Mouse (Mus musculus): Measurements from ENCODE around the gene Ltbp2. TPM values are rescaled to one million over a fixed set of nuclear protein-coding genes. Genes with fewer than 3 reads are reported as not detected.

The Ltbp2 gene
- polyA plus RNA-seq, 1 experiment = 19.7 TPM

DNA sequence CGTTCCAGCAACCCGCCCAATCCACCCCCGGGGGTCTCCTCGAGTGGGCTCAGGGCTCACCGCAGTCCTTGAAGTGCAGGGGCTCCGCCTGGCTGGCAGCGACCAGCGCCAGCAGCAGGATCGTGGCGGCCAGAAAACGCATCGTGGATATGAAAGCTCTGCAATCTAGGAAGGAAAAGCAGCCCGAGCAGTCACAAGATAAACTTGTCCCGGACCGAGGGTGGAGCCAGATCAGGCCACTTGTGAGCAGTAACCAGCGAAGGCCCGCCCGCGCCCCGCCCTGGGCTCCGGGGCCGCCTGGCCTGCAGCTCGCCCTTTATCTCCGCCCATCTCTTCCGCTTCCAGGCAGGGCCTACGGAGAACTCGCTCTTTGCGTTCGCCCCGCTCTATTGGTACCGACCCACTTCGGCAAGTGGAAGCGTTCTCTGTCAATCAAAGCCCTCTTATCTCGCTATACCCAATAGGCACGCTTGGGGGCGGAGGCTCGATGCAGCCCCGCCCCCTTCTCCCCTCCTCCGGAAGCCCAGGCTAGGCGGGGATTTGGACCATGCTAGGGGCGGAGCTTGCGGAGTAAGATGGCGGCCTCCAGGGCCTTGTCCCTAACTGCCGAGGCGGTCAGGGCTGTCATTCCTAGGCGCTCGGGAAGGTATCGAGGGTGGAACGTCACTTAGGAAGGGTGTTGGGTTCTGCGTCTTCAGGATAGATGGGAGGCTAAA lies 103.4 kb downstream of the Ltbp2 start, which contains the start of the genes Npc2 and Isca2:
Gene Npc2, minus strand, starts transcription at position 427 of the 716 bp plus-strand sequence.
Gene Isca2, plus strand, starts transcription at position 526 of the 716 bp plus-strand sequence.
- peak within 1 kb of the TSS; percentile 95 for H3K4me2 ChIP-seq (ENCODE audit: low read depth)

DNA sequence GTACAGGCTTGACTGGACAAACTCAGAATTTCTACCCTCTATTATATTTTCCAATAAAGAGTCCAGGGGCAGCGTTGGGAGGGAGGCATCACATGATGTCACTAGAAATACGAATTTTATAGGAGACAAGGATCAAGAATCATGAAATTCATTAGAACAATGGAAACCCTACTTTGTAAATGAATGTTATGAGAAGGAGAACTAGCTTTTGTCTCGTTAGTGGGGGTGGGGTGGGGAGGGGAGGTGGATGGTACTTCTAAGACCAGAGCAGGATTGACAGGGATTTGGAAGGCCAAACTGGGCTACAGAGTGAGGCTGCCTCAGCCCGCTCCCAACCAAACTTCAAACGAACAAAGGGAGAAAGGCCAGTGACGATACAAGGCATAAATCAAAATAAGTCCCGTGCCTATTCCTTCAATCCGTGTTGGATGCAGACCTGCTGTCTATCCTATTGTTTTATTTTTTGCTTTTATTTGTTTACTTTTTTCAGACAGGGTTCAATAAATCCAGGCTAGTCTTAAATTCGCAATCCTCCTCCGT lies 104.3 kb downstream of the Ltbp2 start:
- Histone ChIP-seq H3K4me3 (peak overlapping the region; percentile 71), H3K79me2 (ENCODE audit: control insufficient read depth, insufficient read depth) (peaks cover 60% of the 10 kb centered on the region), H3K36me3 (ENCODE audit: control insufficient read depth, insufficient read depth) (peaks cover 10% of the 10 kb centered on the region), H3ac (ENCODE audit: control insufficient read depth, insufficient read length) (peak overlapping the region; percentile 39), H3K27me3 (ENCODE audit: control insufficient read depth, insufficient read depth, insufficient read length) (no peaks in the 10 kb centered on the region), H3K4me2 (ENCODE audit: low read depth) (peak overlapping the region; percentile 92)
- no peak for TF ChIP-seq CEBPB (IDR thresholded peaks at IDR 0.05; ENCODE audit: insufficient read depth, poor library complexity, severe bottlenecking)
- TF ChIP-seq POLR2A (IDR thresholded peaks at IDR 0.05; ENCODE audit: insufficient read length, low read depth) = no peak
- TF ChIP-seq POLR2AphosphoS2 (IDR thresholded peaks at IDR 0.05; ENCODE audit: insufficient read length, low read depth) = no peak
- no peak for TF ChIP-seq REST (IDR thresholded peaks at IDR 0.05; ENCODE audit: insufficient read depth, insufficient read length)
- no peak for TF ChIP-seq USF1 (IDR thresholded peaks at IDR 0.05; ENCODE audit: low read depth)
- no peak for TF ChIP-seq SRF (IDR thresholded peaks at IDR 0.05; ENCODE audit: control insufficient read depth, insufficient read length, low read depth)
- no peak for TF ChIP-seq MYOD1 (IDR thresholded peaks at IDR 0.05; ENCODE audit: control insufficient read depth in 1 of 3, insufficient read length in 2 of 3, low read depth in 2 of 3)
- no peak for TF ChIP-seq TCF12 (IDR thresholded peaks at IDR 0.05; ENCODE audit: insufficient read depth, poor library complexity, severe bottlenecking)
- TF ChIP-seq TCF3 (IDR thresholded peaks at IDR 0.05; ENCODE audit: insufficient read length, low read depth) = no peak
- TF ChIP-seq MYOG (IDR thresholded peaks at IDR 0.05; ENCODE audit: control insufficient read depth in 1 of 3, insufficient read depth in 1 of 3, insufficient read length in 2 of 3, low read depth in 2 of 3) = no peak
- TF ChIP-seq MAX (IDR thresholded peaks at IDR 0.05; ENCODE audit: low read depth) = no peak
- no peak for TF ChIP-seq E2F4 (IDR thresholded peaks at IDR 0.05; ENCODE audit: insufficient read depth)

More for the DNA sequence above, 103.4 kb downstream of the Ltbp2 start, which contains the start of the genes Npc2 and Isca2:
- Histone ChIP-seq H3ac (ENCODE audit: control insufficient read depth, insufficient read length) (peak within 1 kb of the TSS; percentile 39), H3K4me3 (peak within 1 kb of the TSS; percentile 71), H3K27me3 (ENCODE audit: control insufficient read depth, insufficient read depth, insufficient read length) (no peaks in the 10 kb centered on the region), H3K79me2 (ENCODE audit: control insufficient read depth, insufficient read depth) (peaks cover 51% of the 10 kb centered on the region), H3K36me3 (ENCODE audit: control insufficient read depth, insufficient read depth) (peaks cover 10% of the 10 kb centered on the region)
- TF ChIP-seq POLR2A (IDR thresholded peaks at IDR 0.05; ENCODE audit: insufficient read length, low read depth) = peak; percentile 98
- peak; percentile 60 for TF ChIP-seq SRF (IDR thresholded peaks at IDR 0.05; ENCODE audit: control insufficient read depth, insufficient read length, low read depth)
- no peak for TF ChIP-seq MYOD1 (IDR thresholded peaks at IDR 0.05; ENCODE audit: control insufficient read depth in 1 of 3, insufficient read length in 2 of 3, low read depth in 2 of 3)
- peak; percentile 92 for TF ChIP-seq POLR2AphosphoS2 (IDR thresholded peaks at IDR 0.05; ENCODE audit: insufficient read length, low read depth)
- no peak for TF ChIP-seq CEBPB (IDR thresholded peaks at IDR 0.05; ENCODE audit: insufficient read depth, poor library complexity, severe bottlenecking)

DNA sequence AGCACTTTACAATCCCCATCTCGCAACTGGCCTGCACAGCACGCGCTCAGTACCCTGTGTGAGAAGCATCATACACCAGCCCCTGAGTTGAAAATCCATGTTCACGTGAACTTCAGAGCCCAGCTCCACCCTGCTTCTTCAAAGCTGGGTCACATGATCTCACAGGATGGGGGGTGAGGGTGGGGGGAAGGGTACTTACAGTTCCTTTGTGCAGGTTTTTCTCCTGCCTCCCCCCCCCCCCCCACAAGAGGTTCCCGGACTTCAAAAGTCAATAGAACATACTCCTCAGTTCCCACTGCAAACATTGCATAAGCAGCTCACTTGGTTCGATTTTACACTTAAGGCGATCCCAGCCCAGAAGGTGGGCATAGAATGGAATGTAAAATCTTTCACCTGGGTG lies 106.7 kb downstream of the Ltbp2 start:
- Histone ChIP-seq H3ac (ENCODE audit: control insufficient read depth, insufficient read length) (no peak overlapping the region), H3K79me2 (ENCODE audit: control insufficient read depth, insufficient read depth) (peaks cover 64% of the 10 kb centered on the region), H3K4me2 (ENCODE audit: low read depth) (no peak overlapping the region), H3K36me3 (ENCODE audit: control insufficient read depth, insufficient read depth) (peaks cover 15% of the 10 kb centered on the region), H3K27me3 (ENCODE audit: control insufficient read depth, insufficient read depth, insufficient read length) (no peaks in the 10 kb centered on the region), H3K4me3 (no peak overlapping the region)
- TF ChIP-seq POLR2A (IDR thresholded peaks at IDR 0.05; ENCODE audit: insufficient read length, low read depth) = no peak
- no peak for TF ChIP-seq MAX (IDR thresholded peaks at IDR 0.05; ENCODE audit: low read depth)

DNA sequence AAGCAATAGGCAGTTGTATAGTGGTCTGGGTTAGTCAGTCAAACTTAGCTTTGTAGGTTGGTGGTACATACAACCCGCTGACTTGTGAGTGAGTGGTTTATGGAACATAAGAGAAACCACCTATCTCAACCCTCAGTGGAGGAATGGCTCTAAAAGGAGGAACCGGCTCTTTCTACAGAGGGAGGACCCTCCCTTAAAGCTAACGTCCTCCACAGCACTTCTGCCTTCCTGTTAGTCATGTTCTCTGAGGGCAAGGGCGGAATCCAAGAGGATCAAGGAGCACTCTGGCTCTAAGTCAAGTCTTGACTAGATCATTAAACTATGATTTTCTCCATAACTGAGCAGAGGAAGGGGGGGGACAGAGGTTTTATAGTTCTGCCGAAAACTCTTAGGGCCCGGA lies 108.8 kb downstream of the Ltbp2 start:
- H3K79me2 ChIP-seq (ENCODE audit: control insufficient read depth, insufficient read depth) = peaks cover 65% of the 10 kb centered on the region
- H3K36me3 ChIP-seq (ENCODE audit: control insufficient read depth, insufficient read depth) = peaks cover 35% of the 10 kb centered on the region

More for the DNA sequence above, 108.8 kb downstream of the Ltbp2 start:
- no peaks in the 10 kb centered on the region for H3K27me3 ChIP-seq (ENCODE audit: control insufficient read depth, insufficient read depth, insufficient read length)
- no peak overlapping the region for H3K4me3 ChIP-seq
- TF ChIP-seq REST (IDR thresholded peaks at IDR 0.05; ENCODE audit: insufficient read depth, insufficient read length) = no peak
- no peak for TF ChIP-seq MYOD1 (IDR thresholded peaks at IDR 0.05; ENCODE audit: control insufficient read depth in 1 of 3, insufficient read length in 2 of 3, low read depth in 2 of 3)
- TF ChIP-seq TCF3 (IDR thresholded peaks at IDR 0.05; ENCODE audit: insufficient read length, low read depth) = no peak
- TF ChIP-seq TCF12 (IDR thresholded peaks at IDR 0.05; ENCODE audit: insufficient read depth, poor library complexity, severe bottlenecking) = no peak
- TF ChIP-seq POLR2A (IDR thresholded peaks at IDR 0.05; ENCODE audit: insufficient read length, low read depth) = no peak
- TF ChIP-seq CEBPB (IDR thresholded peaks at IDR 0.05; ENCODE audit: insufficient read depth, poor library complexity, severe bottlenecking) = no peak
- no peak for TF ChIP-seq MYOG (IDR thresholded peaks at IDR 0.05; ENCODE audit: control insufficient read depth in 1 of 3, insufficient read depth in 1 of 3, insufficient read length in 2 of 3, low read depth in 2 of 3)
- no peak for TF ChIP-seq E2F4 (IDR thresholded peaks at IDR 0.05; ENCODE audit: insufficient read depth)
- TF ChIP-seq MAX (IDR thresholded peaks at IDR 0.05; ENCODE audit: low read depth) = no peak
- TF ChIP-seq SRF (IDR thresholded peaks at IDR 0.05; ENCODE audit: control insufficient read depth, insufficient read length, low read depth) = no peak
- no peak overlapping the region for H3ac ChIP-seq (ENCODE audit: control insufficient read depth, insufficient read length)
- H3K4me2 ChIP-seq (ENCODE audit: low read depth) = no peak overlapping the region
